Mouse (Mus musculus) cerebellum, adult 2 months (tissue): Measurements from ENCODE around the gene Syne4.

Experiments used
- CTCF ChIP-seq: fragments of 200-500 bp; IDR thresholded peaks from 2 replicates; pipeline ENCODE4 v1.5.1; 2011; ENCODE audit warnings: low read depth, mild to moderate bottlenecking, control low read depth, low read length, moderate library complexity, borderline replicate concordance; ENCODE audit not compliant: insufficient read depth
- POLR2A ChIP-seq: fragments of 200-500 bp; IDR thresholded peaks from 2 replicates; pipeline ENCODE4 v1.6.1; 2011; ENCODE audit warnings: low read length, control low read depth, borderline replicate concordance; ENCODE audit not compliant: insufficient read depth

GRCm38 (mm10) chr7:30279536-30279935, 35.1 kb upstream of the Syne4 start:
- no peak for TF ChIP-seq CTCF
- no peak for TF ChIP-seq POLR2A
